Mouse (Mus musculus): ENCODE results near the gene Rnasel. TPM values are rescaled to one million over a fixed set of nuclear protein-coding genes. Genes with fewer than 3 reads are reported as not detected.
"Not testable (repeated sequence)": the region's sequence is repeated elsewhere in the genome, so short reads cannot be mapped to it uniquely, and the experiment has no call there.

Rnasel gene
- polyA plus RNA-seq, 1 experiment = 2.3 TPM

- TF ChIP-seq GATA1 (IDR thresholded peaks at IDR 0.05; ENCODE audit: borderline replicate concordance, low read length) = no peak
- no peak for TF ChIP-seq FLI1 (IDR thresholded peaks at IDR 0.05; ENCODE audit: low read length)
- peaks cover 49% of the 10 kb centered on the region for H3K36me3 ChIP-seq (replicated peaks; ENCODE audit: low read length)
- H3K9me3 ChIP-seq = no peaks in the 10 kb centered on the region
- H3K4me1 ChIP-seq = peaks cover 16% of the 10 kb centered on the region
- H3K27me3 ChIP-seq (replicated peaks) = no peaks in the 10 kb centered on the region
- no peak overlapping the region for H3K4me3 ChIP-seq (replicated peaks)
These were observed 14.9 kb downstream of the Rnasel start for GRCm38 (mm10) chr1:153764136-153764535.

GRCm38 (mm10) chr1:153766298-153766697 is 17.1 kb downstream of the Rnasel start:
- no peaks in the 10 kb centered on the region for H3K9me3 ChIP-seq
- H3K4me3 ChIP-seq (replicated peaks) = no peak overlapping the region
- H3K4me1 ChIP-seq = peaks cover 18% of the 10 kb centered on the region
- peaks cover 27% of the 10 kb centered on the region for H3K36me3 ChIP-seq (replicated peaks; ENCODE audit: low read length)
- TF ChIP-seq FLI1 (IDR thresholded peaks at IDR 0.05; ENCODE audit: low read length) (no peak), GATA1 (IDR thresholded peaks at IDR 0.05; ENCODE audit: borderline replicate concordance, low read length) (no peak)
- no peaks in the 10 kb centered on the region for H3K27me3 ChIP-seq (replicated peaks)

DNA sequence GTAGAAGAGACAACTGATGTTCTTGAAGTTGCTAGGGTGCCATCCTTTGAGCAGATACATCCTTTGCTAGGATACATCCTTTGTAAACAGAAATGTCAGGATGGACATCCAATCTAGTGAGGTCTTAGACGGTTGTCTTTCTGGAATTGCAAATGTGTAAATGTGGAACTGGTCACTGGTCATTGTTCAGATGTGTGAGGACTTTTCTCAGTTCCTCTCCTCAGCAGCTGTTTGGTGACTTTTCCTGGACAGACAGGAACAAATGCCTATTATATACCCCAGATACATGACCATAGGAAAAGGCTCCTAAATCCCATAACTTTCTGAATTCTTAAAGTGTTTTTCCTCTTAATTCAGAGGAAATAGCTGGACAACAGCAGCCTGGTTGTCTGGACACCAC is 18.1 kb downstream of the Rnasel start:
- H3K4me1 ChIP-seq = peaks cover 18% of the 10 kb centered on the region
- TF ChIP-seq GATA1 (IDR thresholded peaks at IDR 0.05; ENCODE audit: borderline replicate concordance, low read length) (no peak), FLI1 (IDR thresholded peaks at IDR 0.05; ENCODE audit: low read length) (no peak)
- peaks cover 17% of the 10 kb centered on the region for H3K36me3 ChIP-seq (replicated peaks; ENCODE audit: low read length)
- no peaks in the 10 kb centered on the region for H3K27me3 ChIP-seq (replicated peaks)
- H3K4me3 ChIP-seq (replicated peaks) = no peak overlapping the region
- no peaks in the 10 kb centered on the region for H3K9me3 ChIP-seq

DNA sequence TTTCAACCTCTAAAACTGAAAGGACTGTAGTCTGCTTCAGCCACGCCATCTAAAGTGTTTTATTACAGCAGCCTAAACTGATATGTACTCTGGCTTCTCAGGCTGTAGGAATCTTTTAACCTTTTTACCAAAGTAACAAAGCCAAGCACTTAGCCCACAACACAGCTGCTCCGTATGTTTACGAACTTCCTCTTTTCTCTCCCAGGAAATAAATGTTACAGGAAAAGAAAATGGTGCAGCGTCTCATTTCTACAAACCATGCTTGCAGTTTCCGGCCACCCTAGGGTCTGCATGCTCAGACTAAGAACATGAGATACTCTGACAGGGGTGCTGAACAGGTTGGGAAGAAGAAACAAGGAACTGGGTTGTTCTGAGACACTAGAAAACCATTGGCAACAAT is 19.2 kb downstream of the Rnasel start:
- peaks cover 18% of the 10 kb centered on the region for H3K4me1 ChIP-seq
- H3K27me3 ChIP-seq (replicated peaks) = no peaks in the 10 kb centered on the region
- H3K9me3 ChIP-seq = no peaks in the 10 kb centered on the region
- no peak for TF ChIP-seq FLI1 (IDR thresholded peaks at IDR 0.05; ENCODE audit: low read length)
- TF ChIP-seq GATA1 (IDR thresholded peaks at IDR 0.05; ENCODE audit: borderline replicate concordance, low read length) = no peak
- H3K4me3 ChIP-seq (replicated peaks) = peak overlapping the region; percentile 23
- H3K36me3 ChIP-seq (replicated peaks; ENCODE audit: low read length) = peaks cover 7% of the 10 kb centered on the region

DNA sequence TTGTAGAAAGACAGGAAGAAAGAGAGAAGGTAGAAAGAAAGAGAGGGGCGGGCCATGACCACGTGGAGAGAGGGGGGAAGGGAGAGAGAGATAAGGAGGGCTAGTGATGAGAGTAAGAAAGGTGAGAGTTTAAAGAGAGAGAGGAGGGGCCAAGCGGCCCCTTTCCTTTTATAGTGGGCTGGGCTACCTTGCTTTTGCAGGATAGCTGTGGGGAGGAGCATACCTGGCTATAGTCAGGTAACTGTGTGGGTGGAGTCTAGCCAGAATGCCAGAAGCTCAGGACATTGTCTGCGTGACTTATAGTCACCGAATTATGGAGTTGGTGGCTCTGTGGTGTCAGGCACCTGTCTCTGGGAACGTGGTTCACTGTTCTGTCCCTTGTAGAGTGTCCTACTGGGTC is 20.3 kb downstream of the Rnasel start:
- not testable (repeated sequence) for H3K36me3 ChIP-seq (replicated peaks; ENCODE audit: low read length); H3K9me3 ChIP-seq; H3K4me3 ChIP-seq (replicated peaks); H3K27me3 ChIP-seq (replicated peaks)
- peaks cover 18% of the 10 kb centered on the region for H3K4me1 ChIP-seq

- peaks cover 18% of the 10 kb centered on the region for H3K4me1 ChIP-seq
- H3K27me3 ChIP-seq (replicated peaks) = no peaks in the 10 kb centered on the region
These were observed 21.0 kb downstream of the Rnasel start for GRCm38 (mm10) chr1:153769998-153770775.

GRCm38 (mm10) chr1:153770776-153771167 is 21.5 kb downstream of the Rnasel start:
- no peaks in the 10 kb centered on the region for H3K27me3 ChIP-seq (replicated peaks)
- no peak overlapping the region for H3K4me3 ChIP-seq (replicated peaks)
- no peaks in the 10 kb centered on the region for H3K36me3 ChIP-seq (replicated peaks; ENCODE audit: low read length)
- no peaks in the 10 kb centered on the region for H3K9me3 ChIP-seq
- no peak for TF ChIP-seq FLI1 (IDR thresholded peaks at IDR 0.05; ENCODE audit: low read length)
- TF ChIP-seq GATA1 (IDR thresholded peaks at IDR 0.05; ENCODE audit: borderline replicate concordance, low read length) = no peak
- H3K4me1 ChIP-seq = peaks cover 18% of the 10 kb centered on the region

More at GRCm38 (mm10) chr1:153769998-153770775, 21.0 kb downstream of the Rnasel start:
- H3K36me3 ChIP-seq (replicated peaks; ENCODE audit: low read length) = no peaks in the 10 kb centered on the region
- H3K4me3 ChIP-seq (replicated peaks) = no peak overlapping the region
- H3K9me3 ChIP-seq = no peaks in the 10 kb centered on the region
- no peak for TF ChIP-seq FLI1 (IDR thresholded peaks at IDR 0.05; ENCODE audit: low read length)
- no peak for TF ChIP-seq GATA1 (IDR thresholded peaks at IDR 0.05; ENCODE audit: borderline replicate concordance, low read length)

- Histone ChIP-seq H3K4me3 (replicated peaks) (no peak overlapping the region), H3K27me3 (replicated peaks) (no peaks in the 10 kb centered on the region), H3K4me1 (peaks cover 4% of the 10 kb centered on the region), H3K9me3 (no peaks in the 10 kb centered on the region), H3K36me3 (replicated peaks; ENCODE audit: low read length) (no peaks in the 10 kb centered on the region)
- no peak for TF ChIP-seq GATA1 (IDR thresholded peaks at IDR 0.05; ENCODE audit: borderline replicate concordance, low read length)
These were observed 25.9 kb downstream of the Rnasel start for GRCm38 (mm10) chr1:153775174-153775573.

- TF ChIP-seq FLI1 (IDR thresholded peaks at IDR 0.05; ENCODE audit: low read length) = no peak
- no peak for TF ChIP-seq GATA1 (IDR thresholded peaks at IDR 0.05; ENCODE audit: borderline replicate concordance, low read length)
- H3K4me3 ChIP-seq (replicated peaks) = no peak overlapping the region
- H3K4me1 ChIP-seq = peaks cover 4% of the 10 kb centered on the region
- no peaks in the 10 kb centered on the region for H3K9me3 ChIP-seq
- H3K36me3 ChIP-seq (replicated peaks; ENCODE audit: low read length) = no peaks in the 10 kb centered on the region
- H3K27me3 ChIP-seq (replicated peaks) = no peaks in the 10 kb centered on the region
These were observed 27.0 kb downstream of the Rnasel start for GRCm38 (mm10) chr1:153776257-153776656.

GRCm38 (mm10) chr1:153778205-153778604 is 29.0 kb downstream of the Rnasel start:
- Histone ChIP-seq H3K9me3 (no peaks in the 10 kb centered on the region), H3K36me3 (replicated peaks; ENCODE audit: low read length) (no peaks in the 10 kb centered on the region), H3K4me1 (peaks cover 4% of the 10 kb centered on the region), H3K27me3 (replicated peaks) (peaks cover 2% of the 10 kb centered on the region), H3K4me3 (replicated peaks) (no peak overlapping the region)
- TF ChIP-seq FLI1 (IDR thresholded peaks at IDR 0.05; ENCODE audit: low read length) (no peak), GATA1 (IDR thresholded peaks at IDR 0.05; ENCODE audit: borderline replicate concordance, low read length) (no peak)

All from megakaryocyte, embryonic 14.5 days (primary cell).